Comparison of ENCODE assay signal across 8 mouse cellular contexts in genomic region chr4:62408601-62409282, GRCm38 (mm10). TPM values are rescaled to one million over a fixed set of nuclear protein-coding genes. Genes with fewer than 3 reads are reported as not detected.
DNase-seq lines count a peak whose midpoint lies in the region; ATAC-seq and TF ChIP-seq lines count a peak whose summit lies in the region.

Gene Cdc26 (minus strand): TSS chr4:62408642.
Gene Prpf4 (plus strand): TSS chr4:62408797.

- TF ChIP-seq EP300 in ES-Bruce4 (IDR thresholded peaks at IDR 0.05; ENCODE audit: insufficient read depth, low read depth, low read length) = no peak
- TF ChIP-seq EP300 in liver, postnatal 0 days (IDR thresholded peaks at IDR 0.05; ENCODE audit: low read depth) = peak; percentile 21; the same call in 1 of the 2 replicates

- peak within 1 kb of the TSS; percentile 89 for H3K4me3 ChIP-seq in ES-Bruce4 (ENCODE audit: low read depth, low read length)
- H3K4me3 ChIP-seq in forebrain, embryonic 13.5 days = peak within 1 kb of the TSS; percentile 79
- peak within 1 kb of the TSS; percentile 72 for H3K4me3 ChIP-seq in liver, postnatal 0 days (ENCODE audit: low read depth, low read length)
- H3K4me3 ChIP-seq in neural tube, embryonic 14.5 days (ENCODE audit: low read depth, low read length) = peak within 1 kb of the TSS; percentile 50

- no peaks in the 10 kb centered on the region for H3K27me3 ChIP-seq in ES-Bruce4 (ENCODE audit: control insufficient read depth, insufficient read depth, low read length, poor library complexity, severe bottlenecking)
- no peaks in the 10 kb centered on the region for H3K27me3 ChIP-seq in forebrain, embryonic 13.5 days
- no peaks in the 10 kb centered on the region for H3K27me3 ChIP-seq in liver, postnatal 0 days (ENCODE audit: insufficient read depth, low read length)
- no peaks in the 10 kb centered on the region for H3K27me3 ChIP-seq in neural tube, embryonic 14.5 days (ENCODE audit: control insufficient read depth, insufficient read depth, low read length)

- DNase-seq in heart, postnatal 10 days = peak; percentile 99
- DNase-seq in large intestine, adult 2 months (ENCODE audit: low read depth, low spot score) = peak; percentile 99
- DNase-seq in liver, postnatal 0 days = peak; percentile 98
- DNase-seq in testis, postnatal 10 days (ENCODE audit: low spot score) = peak; percentile 98

- under 1% methylated on average over 39 of the region's 39 CpGs for WGBS in forebrain, embryonic 13.5 days
- under 1% methylated on average over 39 of the region's 39 CpGs for WGBS in large intestine, adult 2 months
- WGBS in liver, postnatal 0 days (ENCODE audit: insufficient replicate concordance) = under 1% methylated on average over 39 of the region's 39 CpGs
- WGBS in neural tube, embryonic 14.5 days = under 1% methylated on average over 39 of the region's 39 CpGs

- H3K27ac ChIP-seq in ES-Bruce4 (ENCODE audit: insufficient read depth, low read length) = peak within 1 kb of the TSS; percentile 38
- peak within 1 kb of the TSS; percentile 76 for H3K27ac ChIP-seq in forebrain, embryonic 13.5 days
- peak within 1 kb of the TSS; percentile 91 for H3K27ac ChIP-seq in liver, postnatal 0 days (ENCODE audit: low read depth)
- H3K27ac ChIP-seq in neural tube, embryonic 14.5 days (ENCODE audit: low read depth, low read length) = peak within 1 kb of the TSS; percentile 73

- peaks cover 9% of the 10 kb centered on the region for H3K9me3 ChIP-seq in ES-Bruce4 (replicated peaks; ENCODE audit: control insufficient read depth, insufficient read depth, low read length, poor library complexity, severe bottlenecking)
- no peaks in the 10 kb centered on the region for H3K9me3 ChIP-seq in forebrain, embryonic 13.5 days (replicated peaks)
- H3K9me3 ChIP-seq in liver, postnatal 0 days (ENCODE audit: low read length) = no peaks in the 10 kb centered on the region
- H3K9me3 ChIP-seq in neural tube, embryonic 14.5 days (ENCODE audit: control insufficient read depth, low read length) = no peaks in the 10 kb centered on the region

- peak; percentile 82 for TF ChIP-seq POLR2A in ES-Bruce4 (IDR thresholded peaks at IDR 0.05; ENCODE audit: insufficient read depth, low read length)

- no peaks in the 10 kb centered on the region for H3K4me1 ChIP-seq in ES-Bruce4 (ENCODE audit: control insufficient read depth, insufficient read depth, low read length)
- peaks cover 39% of the 10 kb centered on the region for H3K4me1 ChIP-seq in forebrain, embryonic 13.5 days
- peaks cover 9% of the 10 kb centered on the region for H3K4me1 ChIP-seq in liver, postnatal 0 days (ENCODE audit: insufficient read depth)
- H3K4me1 ChIP-seq in neural tube, embryonic 14.5 days (ENCODE audit: control insufficient read depth, insufficient read depth, low read length) = peaks cover 18% of the 10 kb centered on the region; the same call in 1 of the 2 replicates

- peak within 1 kb of the TSS; percentile 79 for H3K4me2 ChIP-seq in forebrain, embryonic 13.5 days
- peak within 1 kb of the TSS; percentile 87 for H3K4me2 ChIP-seq in liver, postnatal 0 days (ENCODE audit: low read depth, low read length)
- peak within 1 kb of the TSS; percentile 53 for H3K4me2 ChIP-seq in neural tube, embryonic 14.5 days (ENCODE audit: low read depth, low read length)

- H3K9ac ChIP-seq in ES-Bruce4 (ENCODE audit: low read depth, poor library complexity, severe bottlenecking) = peak within 1 kb of the TSS; percentile 72
- peak within 1 kb of the TSS; percentile 91 for H3K9ac ChIP-seq in forebrain, embryonic 13.5 days
- peak within 1 kb of the TSS; percentile 86 for H3K9ac ChIP-seq in liver, postnatal 0 days (replicated peaks)
- H3K9ac ChIP-seq in neural tube, embryonic 14.5 days (replicated peaks; ENCODE audit: low read depth, low read length) = peak within 1 kb of the TSS; percentile 76

- peak; percentile 98 for ATAC-seq in cerebellum, adult (ENCODE audit: insufficient number of reproducible peaks, low FRiP score, low TSS enrichment)
- ATAC-seq in forebrain, embryonic 13.5 days = peak; percentile 99
- ATAC-seq in liver, postnatal 0 days = peak; percentile 100
- ATAC-seq in neural tube, embryonic 14.5 days (ENCODE audit: low read depth) = peak; percentile 99

- TF ChIP-seq CTCF in ES-Bruce4 (IDR thresholded peaks at IDR 0.05; ENCODE audit: low read depth, low read length) = no peak
- TF ChIP-seq CTCF in liver, postnatal 0 days (IDR thresholded peaks at IDR 0.05; ENCODE audit: low read depth) = no peak

- intact Hi-C loops in heart, postnatal 10 days (cut with DNase I) = loop anchor here (10.0 kb wide), 1 partner anchor 96 kb away; the partner anchor contains the start of gene Hdhd3

- peaks cover 34% of the 10 kb centered on the region for H3K36me3 ChIP-seq in ES-Bruce4 (ENCODE audit: control insufficient read depth, insufficient read depth, low read length, poor library complexity, severe bottlenecking)
- peaks cover 36% of the 10 kb centered on the region for H3K36me3 ChIP-seq in forebrain, embryonic 13.5 days (ENCODE audit: poor library complexity, severe bottlenecking)
- peaks cover 20% of the 10 kb centered on the region for H3K36me3 ChIP-seq in liver, postnatal 0 days (replicated peaks; ENCODE audit: insufficient read depth, low read length)
- H3K36me3 ChIP-seq in neural tube, embryonic 14.5 days (ENCODE audit: control insufficient read depth, insufficient read depth, low read length) = peaks cover 10% of the 10 kb centered on the region

RNA-seq across cellular contexts. Expression of gene Cdc26, which starts in this region (rescaled TPM):
- polyA plus RNA-seq in ES-Bruce4 (2011; ENCODE audit: insufficient read depth, insufficient read length, low read depth, missing spikeins) = 61.9 and 69.0 TPM in 2 replicates
- polyA plus RNA-seq in forebrain, embryonic 13.5 days (2015; fragmentation: Nextera tagmentation; extraction: Ambion mirVana) = 144 and 153 TPM in 2 replicates
- total RNA-seq in heart, postnatal 10 days (2021) = 10 to 100 TPM; 47.3 to 58.5 TPM
- polyA plus RNA-seq in large intestine, adult 2 months (2012; rRNA removed) = 25.2 and 28.3 TPM in 2 replicates
- 45.5 and 50.7 TPM in 2 replicates for polyA plus RNA-seq in liver, postnatal 0 days (2015; fragmentation: Nextera tagmentation; extraction: Ambion mirVana)
- polyA plus RNA-seq in neural tube, embryonic 14.5 days (2014; fragmentation: Nextera tagmentation; extraction: Ambion mirVana) = 77.1 and 85.8 TPM in 2 replicates

RNA-seq across cellular contexts. Expression of gene Prpf4, which starts in this region (rescaled TPM):
- 27.7 and 29.2 TPM in 2 replicates for polyA plus RNA-seq in ES-Bruce4 (2011; ENCODE audit: insufficient read depth, insufficient read length, low read depth, missing spikeins)
- 21.3 and 24.0 TPM in 2 replicates for polyA plus RNA-seq in forebrain, embryonic 13.5 days (2015; fragmentation: Nextera tagmentation; extraction: Ambion mirVana)
- 10 to 100 TPM; 10.9 to 11.5 TPM for total RNA-seq in heart, postnatal 10 days (2021)
- 10.4 and 11.3 TPM in 2 replicates for polyA plus RNA-seq in large intestine, adult 2 months (2012; rRNA removed)
- 5.5 and 6.2 TPM in 2 replicates for polyA plus RNA-seq in liver, postnatal 0 days (2015; fragmentation: Nextera tagmentation; extraction: Ambion mirVana)
- 15.3 and 18.4 TPM in 2 replicates for polyA plus RNA-seq in neural tube, embryonic 14.5 days (2014; fragmentation: Nextera tagmentation; extraction: Ambion mirVana)

Comparison
In these comparisons a context has a peak if more than half of its experiments do, and no peak if none do; other contexts are left out.
1. Peak in every context shown above with its lines: DNase-seq, ATAC-seq, H3K4me3 ChIP-seq and H3K27ac ChIP-seq.
2. H3K27ac ChIP-seq: peak in every context shown above with its lines; median percentile 91 in liver, postnatal 0 days; 76 in forebrain, embryonic 13.5 days; 73 in neural tube, embryonic 14.5 days; 38 in ES-Bruce4.